Mouse (Mus musculus) G1E (cell line): ENCODE measurements around the gene Oscar.

Experiments
- CTCF ChIP-seq: IDR thresholded peaks from 2 replicates; pipeline ENCODE4 v1.5.1; 2012; ENCODE audit warnings: low read depth, low read length, inconsistent platforms, mixed read lengths
- GATA1 ChIP-seq: IDR thresholded peaks from 2 replicates; pipeline ENCODE4 v1.6.1; 2012; ENCODE audit warnings: borderline replicate concordance, low read length, inconsistent platforms, mixed read lengths

DNA sequence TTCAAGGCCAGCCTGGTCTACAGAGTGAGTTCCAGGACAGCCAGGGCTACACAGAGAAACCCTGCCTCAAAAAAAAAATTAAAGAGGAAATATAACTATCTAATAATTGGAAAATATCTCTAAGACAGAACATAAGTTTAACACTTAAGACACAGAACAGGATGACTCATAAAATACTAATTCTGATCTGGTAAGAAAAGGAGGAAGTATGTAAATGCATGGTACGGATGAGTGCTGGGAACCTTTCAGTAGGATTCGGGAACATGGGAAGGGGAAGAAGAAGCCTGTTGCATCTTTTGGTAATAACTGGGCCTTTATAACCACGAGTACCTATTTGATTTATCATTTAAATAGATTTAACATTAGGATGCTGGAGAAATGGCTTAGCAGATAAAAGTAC, 1.9 kb downstream of the Oscar start:
- TF ChIP-seq CTCF (no peak), GATA1 (no peak)
